Mouse (Mus musculus): ENCODE measurements around the gene Trim17. TPM values are rescaled to one million over a fixed set of nuclear protein-coding genes. Genes with fewer than 3 reads are reported as not detected.

The Trim17 gene
- total and polyA plus RNA-seq, 3 experiments: 0.50 to 0.82 TPM; not detected in 1

DNA sequence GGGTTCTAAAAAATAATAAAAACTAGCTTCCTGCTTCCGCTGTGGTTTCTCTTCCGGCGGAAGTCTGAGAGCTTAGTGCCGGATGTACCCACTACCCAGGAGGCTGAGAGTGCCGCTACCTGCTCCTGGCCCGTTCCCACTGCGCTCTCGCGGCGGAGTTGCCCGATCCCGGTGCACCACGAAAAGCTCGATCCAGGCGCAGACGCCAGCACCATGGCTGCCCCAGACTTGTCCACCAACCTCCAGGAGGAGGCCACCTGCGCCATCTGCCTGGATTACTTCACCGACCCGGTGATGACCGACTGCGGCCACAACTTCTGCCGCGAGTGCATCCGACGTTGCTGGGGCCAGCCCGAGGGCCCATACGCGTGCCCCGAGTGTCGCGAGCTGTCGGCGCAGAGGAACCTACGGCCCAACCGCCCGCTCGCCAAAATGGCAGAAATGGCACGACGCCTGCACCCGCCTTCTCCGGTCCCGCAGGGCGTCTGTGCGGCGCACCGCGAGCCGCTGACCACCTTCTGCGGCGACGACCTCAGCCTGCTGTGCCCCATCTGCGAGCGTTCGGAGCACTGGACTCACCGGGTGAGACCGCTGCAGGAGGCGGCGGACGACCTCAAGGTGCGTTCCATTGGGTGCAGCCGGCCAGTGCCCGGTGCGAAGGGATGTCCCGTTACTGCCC lies 23.7 kb downstream of the Trim17 start, which contains the start of gene Trim11:
Gene Trim11, plus strand, starts transcription at position 67 of the 679 bp plus-strand sequence.
- peak within 1 kb of the TSS; percentile 81 for H3K9ac ChIP-seq (ENCODE audit: control insufficient read depth, low read depth, low read length, poor library complexity, severe bottlenecking)
- H3K79me2 ChIP-seq (ENCODE audit: control insufficient read depth, insufficient read depth, low read length, poor library complexity): peaks cover 52% of the 10 kb centered on the region
- H3K36me3 ChIP-seq (ENCODE audit: control insufficient read depth in 1 of 2, insufficient read depth in 2 of 2, low read length in 2 of 2): peaks cover 5 to 23% of the 10 kb centered on the region in 2 experiments; a peak in 3 of 4 replicates
- H3K9me3 ChIP-seq (replicated peaks; ENCODE audit: insufficient read depth, low read length): no peaks in the 10 kb centered on the region
- H3K27me3 ChIP-seq (ENCODE audit: control insufficient read depth in 1 of 2, insufficient read depth in 2 of 2, low read length in 2 of 2): no peaks in the 10 kb centered on the region
- peaks cover 15 to 18% of the 10 kb centered on the region in 2 experiments for H3K4me1 ChIP-seq (ENCODE audit: control insufficient read depth in 1 of 2, insufficient read depth in 2 of 2, low read length in 2 of 2)
- peak within 1 kb of the TSS; percentile 89 for H3K27ac ChIP-seq (ENCODE audit: control insufficient read depth, low read depth, low read length)
- DNase-seq (ENCODE audit: low read depth, low spot score): peak; percentile 92
- peak within 1 kb of the TSS; percentile 88 to 97 for H3K4me3 ChIP-seq (ENCODE audit: control insufficient read depth in 1 of 2, insufficient read depth in 1 of 2, low read depth in 2 of 2, low read length in 2 of 2)
- TF ChIP-seq POLR2A (IDR thresholded peaks at IDR 0.05; ENCODE audit: control insufficient read depth in 1 of 2, insufficient read depth in 1 of 2, low read depth in 1 of 2, low read length in 2 of 2, poor library complexity in 1 of 2) (peak; percentile 78 to 96), CHD1 (IDR thresholded peaks at IDR 0.05; ENCODE audit: low read depth, low read length) (no peak; the same call in 1 of the 2 replicates), CHD2 (IDR thresholded peaks at IDR 0.05; ENCODE audit: low read length) (no peak), TCF12 (IDR thresholded peaks at IDR 0.05; ENCODE audit: low read depth, low read length) (peak; percentile 59; the same call in 1 of the 2 replicates), USF1 (IDR thresholded peaks at IDR 0.05; ENCODE audit: low read depth, low read length) (no peak), TBP (IDR thresholded peaks at IDR 0.05; ENCODE audit: low read depth, low read length) (peak; percentile 91), SIN3A (IDR thresholded peaks at IDR 0.05; ENCODE audit: low read length) (peak; percentile 93), ZC3H11A (IDR thresholded peaks at IDR 0.05; ENCODE audit: low read depth, low read length) (no peak), ZNF384 (IDR thresholded peaks at IDR 0.05; ENCODE audit: low read depth, low read length) (peak; percentile 74), MAZ (IDR thresholded peaks at IDR 0.05; ENCODE audit: low read depth, low read length) (peak; percentile 30; the same call in 1 of the 2 replicates), TAL1 (IDR thresholded peaks at IDR 0.05; ENCODE audit: low read length) (no peak), MEF2A (IDR thresholded peaks at IDR 0.05; ENCODE audit: extremely low read depth, insufficient replicate concordance, low read depth, low read length, poor library complexity, severe bottlenecking) (no peak), MAX (IDR thresholded peaks at IDR 0.05; ENCODE audit: low read length) (no peak; the same call in 1 of the 2 replicates), JUND (IDR thresholded peaks at IDR 0.05; ENCODE audit: low read depth, low read length) (no peak), KAT2A (conservative IDR thresholded peaks at IDR 0.05; ENCODE audit: low read depth, low read length) (no peak; the same call in 1 of the 2 replicates), GABPA (IDR thresholded peaks at IDR 0.05; ENCODE audit: low read depth, low read length) (0 out of 2 replicates have a peak, but pooled peaks have one; percentile 17), MYC (IDR thresholded peaks at IDR 0.05; ENCODE audit: low read depth, low read length) (0 out of 2 replicates have a peak, but pooled peaks have one; percentile 20), BHLHE40 (IDR thresholded peaks at IDR 0.05; ENCODE audit: borderline replicate concordance, low read depth, low read length) (no peak), ELF1 (IDR thresholded peaks at IDR 0.05; ENCODE audit: low read depth, low read length) (peak; percentile 95), CTCF (IDR thresholded peaks at IDR 0.05 in 2 of 3, conservative IDR thresholded peaks at IDR 0.05 in 1 of 3; ENCODE audit: control insufficient read depth in 1 of 3, insufficient read depth in 1 of 3, low read depth in 2 of 3, low read length in 3 of 3, poor library complexity in 1 of 3, severe bottlenecking in 1 of 3) (no peak), NRF1 (IDR thresholded peaks at IDR 0.05; ENCODE audit: insufficient read depth, low read depth, low read length, poor library complexity, severe bottlenecking) (0 out of 2 replicates have a peak, but pooled peaks have one; percentile 5), EP300 (IDR thresholded peaks at IDR 0.05; ENCODE audit: low read depth in 1 of 2, low read length in 2 of 2) (no peak), NELFE (IDR thresholded peaks at IDR 0.05; ENCODE audit: low read depth, low read length) (peak; percentile 96), GATA1 (IDR thresholded peaks at IDR 0.05; ENCODE audit: low read depth, low read length) (no peak), SMC3 (IDR thresholded peaks at IDR 0.05; ENCODE audit: low read depth, low read length) (no peak), MYB (IDR thresholded peaks at IDR 0.05; ENCODE audit: low read depth, low read length) (no peak), MXI1 (IDR thresholded peaks at IDR 0.05; ENCODE audit: low read depth, low read length) (peak; percentile 50), POLR2AphosphoS2 (IDR thresholded peaks at IDR 0.05; ENCODE audit: low read length) (peak; percentile 93; the same call in 1 of the 2 replicates), E2F4 (IDR thresholded peaks at IDR 0.05; ENCODE audit: borderline replicate concordance, low read depth, low read length) (no peak), ZKSCAN1 (IDR thresholded peaks at IDR 0.05; ENCODE audit: low read depth, low read length) (no peak), MAFK (IDR thresholded peaks at IDR 0.05; ENCODE audit: borderline replicate concordance, low read depth, low read length) (no peak), RCOR1 (IDR thresholded peaks at IDR 0.05; ENCODE audit: low read depth, low read length) (no peak), USF2 (IDR thresholded peaks at IDR 0.05; ENCODE audit: borderline replicate concordance in 1 of 2, insufficient read depth in 1 of 2, low read depth in 1 of 2, low read length in 2 of 2) (no peak), UBTF (IDR thresholded peaks at IDR 0.05; ENCODE audit: borderline replicate concordance, insufficient read depth, low read depth, low read length) (no peak), HCFC1 (IDR thresholded peaks at IDR 0.05; ENCODE audit: low read depth, low read length) (peak; percentile 89), ETS1 (IDR thresholded peaks at IDR 0.05; ENCODE audit: low read depth, low read length) (no peak)

Data from MEL (cell line).